Mouse (Mus musculus): Measurements from ENCODE around the gene Gcm1. TPM values are rescaled to one million over a fixed set of nuclear protein-coding genes. Genes with fewer than 3 reads are reported as not detected.

Gcm1 gene
- polyA plus RNA-seq, 1 experiment from 2014 or later = not detected

Other genes with a start within 250 kb of the Gcm1 start
- gene Elovl5, start 134.6 kb upstream of the Gcm1 start, polyA plus RNA-seq (2018) = 48.8 to 74.3 TPM (median 57.9 TPM) in 3 replicates
- 20.7 to 20.8 TPM (median 20.8 TPM) in 3 replicates for gene Fbxo9, start 57.1 kb downstream of the Gcm1 start, polyA plus RNA-seq (2018)
- 4.0 to 7.3 TPM (median 5.4 TPM) in 3 replicates for gene Ick, start 57.3 kb downstream of the Gcm1 start, polyA plus RNA-seq (2018)
- not detected in 3 replicates for gene Gsta4, start 130.8 kb downstream of the Gcm1 start, polyA plus RNA-seq (2018)
- gene Gsta1, start 178.7 kb downstream of the Gcm1 start, polyA plus RNA-seq (2018) = not detected in 3 replicates
- gene Gm3776, start 205.2 kb downstream of the Gcm1 start, polyA plus RNA-seq (2018) = not detected in 3 replicates
- gene Gm10639, start 238.0 kb downstream of the Gcm1 start, polyA plus RNA-seq (2018) = not detected in 3 replicates